Mouse (Mus musculus): Measurements from ENCODE around the gene Midn. TPM values are rescaled to one million over a fixed set of nuclear protein-coding genes. Genes with fewer than 3 reads are reported as not detected.

Gene Midn
- total RNA-seq, 2 experiments from 2014 or later = 61.4 to 82.4 TPM

GRCm38 (mm10) chr10:80141786-80142529 lies 6.1 kb upstream of the Midn start:
- DNase-seq (ENCODE audit: extremely low spot score in 1 of 2, low spot score in 1 of 2) = peak in 1 of 2 experiments; percentile 82

GRCm38 (mm10) chr10:80142530-80142925 lies 5.5 kb upstream of the Midn start:
- DNase-seq (ENCODE audit: extremely low spot score in 1 of 2, low spot score in 1 of 2) = no peak

GRCm38 (mm10) chr10:80143664-80144063 lies 4.4 kb upstream of the Midn start:
- no peak for DNase-seq (ENCODE audit: extremely low spot score in 1 of 2, low spot score in 1 of 2)

- no peak for DNase-seq (ENCODE audit: extremely low spot score in 1 of 2, low spot score in 1 of 2)
These were observed 3.9 kb upstream of the Midn start for GRCm38 (mm10) chr10:80144159-80144558.

GRCm38 (mm10) chr10:80144864-80145838 lies 2.9 kb upstream of the Midn start:
- peak in 1 of 2 experiments; percentile 80 for DNase-seq (ENCODE audit: extremely low spot score in 1 of 2, low spot score in 1 of 2)

GRCm38 (mm10) chr10:80145896-80146295 lies 2.2 kb upstream of the Midn start:
- DNase-seq (ENCODE audit: extremely low spot score in 1 of 2, low spot score in 1 of 2) = no peak

GRCm38 (mm10) chr10:80146568-80147011 lies 1.5 kb upstream of the Midn start:
- DNase-seq (ENCODE audit: extremely low spot score in 1 of 2, low spot score in 1 of 2) = no peak

GRCm38 (mm10) chr10:80147146-80147718 lies 840 bp upstream of the Midn start:
- DNase-seq (ENCODE audit: extremely low spot score in 1 of 2, low spot score in 1 of 2) = no peak

- peak; percentile 91 to 92 for DNase-seq (ENCODE audit: extremely low spot score in 1 of 2, low spot score in 1 of 2)
These were observed 678 bp downstream of the Midn start for GRCm38 (mm10) chr10:80148610-80149290.

- peak; percentile 83 to 92 for DNase-seq (ENCODE audit: extremely low spot score in 1 of 2, low spot score in 1 of 2)
These were observed 1.5 kb downstream of the Midn start for GRCm38 (mm10) chr10:80149291-80150225.

- no peak for DNase-seq (ENCODE audit: extremely low spot score in 1 of 2, low spot score in 1 of 2)
These were observed 2.4 kb downstream of the Midn start for GRCm38 (mm10) chr10:80150226-80151210.

GRCm38 (mm10) chr10:80151211-80152034 lies 3.4 kb downstream of the Midn start:
- no peak for DNase-seq (ENCODE audit: extremely low spot score in 1 of 2, low spot score in 1 of 2)

GRCm38 (mm10) chr10:80152071-80152872 lies 4.2 kb downstream of the Midn start:
- DNase-seq (ENCODE audit: extremely low spot score in 1 of 2, low spot score in 1 of 2) = no peak

- no peak for DNase-seq (ENCODE audit: extremely low spot score in 1 of 2, low spot score in 1 of 2)
These were observed 4.8 kb downstream of the Midn start for GRCm38 (mm10) chr10:80152873-80153260.

- DNase-seq (ENCODE audit: extremely low spot score in 1 of 2, low spot score in 1 of 2) = no peak
These were observed 5.6 kb downstream of the Midn start for GRCm38 (mm10) chr10:80153713-80154112.

- DNase-seq (ENCODE audit: extremely low spot score in 1 of 2, low spot score in 1 of 2) = no peak
These were observed 6.3 kb downstream of the Midn start for GRCm38 (mm10) chr10:80154384-80154783.

All from layer of hippocampus, postnatal 25 days (tissue).